Mouse (Mus musculus) lung, adult 18-20 months (tissue): ENCODE measurements around the gene Lrmda.

Experiments used
- DNase-seq, 2 experiments: peaks; one replicate each; pipeline ENCODE4 v3.0.0; 2022; ENCODE audit warnings: mixed read lengths in 2 of 2

Lrmda gene

DNA sequence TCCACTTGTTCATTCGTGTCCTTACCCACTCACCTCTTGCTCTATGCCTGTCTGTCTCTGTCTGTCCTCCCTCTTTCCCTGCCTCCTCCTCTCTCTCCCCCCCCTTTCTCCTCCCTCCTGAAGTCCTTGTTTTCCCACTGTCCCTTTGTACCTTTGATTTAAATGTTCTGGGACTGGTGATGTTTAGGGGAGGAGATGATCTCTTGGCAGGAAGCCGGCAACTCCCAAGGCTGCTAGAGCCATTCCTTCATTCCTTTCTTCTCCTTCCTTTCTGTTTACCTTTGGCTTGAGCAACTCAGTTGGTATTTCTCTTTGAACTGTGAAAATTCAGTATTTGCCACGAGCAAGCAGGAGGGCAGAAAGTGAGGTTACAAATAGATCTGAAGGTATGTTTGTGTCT is 141.9 kb downstream of the Lrmda start:
- DNase-seq = no peak

DNA sequence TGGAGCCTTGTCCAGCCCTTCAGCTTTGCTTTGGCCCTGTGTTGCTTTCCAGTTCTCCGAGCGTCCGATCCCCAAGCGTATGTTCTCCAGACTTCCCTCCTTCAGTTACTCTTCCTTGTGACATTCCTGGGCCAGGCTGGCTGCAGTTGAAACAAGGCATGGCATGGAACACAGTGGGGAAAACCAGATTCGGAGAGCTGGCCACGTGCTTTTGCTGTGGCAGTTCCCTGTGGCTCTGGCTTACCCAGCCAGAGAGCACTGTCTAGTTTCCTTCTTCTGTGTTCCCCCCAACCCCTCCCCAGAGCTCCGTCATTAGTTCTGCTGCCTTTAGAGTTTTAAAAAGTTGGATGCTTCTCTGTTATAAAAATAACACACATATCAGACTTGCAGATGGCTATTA is 147.8 kb downstream of the Lrmda start:
- DNase-seq = no peak

DNA sequence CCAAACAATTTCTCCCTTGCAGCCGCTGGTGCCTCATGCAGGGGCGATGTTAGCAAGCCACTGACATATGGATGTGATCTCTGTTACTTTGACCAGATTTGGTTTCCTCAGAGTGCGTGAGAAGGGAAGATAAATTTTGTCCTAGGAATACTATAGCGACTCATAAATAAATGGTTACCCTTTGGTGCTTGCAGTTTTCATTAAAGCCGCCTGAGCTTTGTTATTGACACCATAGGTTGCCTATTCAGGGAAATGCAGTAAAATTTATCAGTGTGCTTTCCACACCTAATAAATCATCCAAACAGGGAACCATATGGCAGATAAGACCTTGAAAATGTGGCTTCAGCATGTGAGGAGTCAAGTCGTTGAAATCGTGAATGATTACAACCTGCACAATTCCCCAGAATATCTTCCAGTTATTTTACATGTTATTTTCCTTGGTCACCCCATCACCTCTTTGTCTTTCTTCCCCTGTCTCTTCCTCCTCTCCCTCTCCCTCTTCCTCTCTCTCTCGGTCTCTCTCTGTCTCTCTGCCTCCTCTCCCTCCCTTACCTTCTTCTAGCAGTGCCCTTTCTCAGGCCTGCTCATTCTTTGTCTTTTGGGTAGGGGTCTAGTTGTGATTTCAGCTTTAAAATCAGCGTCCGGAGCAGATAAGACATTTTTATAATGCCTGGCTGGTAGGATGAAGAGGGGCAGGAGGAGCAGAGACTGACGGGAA is 148.7 kb downstream of the Lrmda start:
- DNase-seq = no peak

GRCm38 (mm10) chr14:22168795-22169568 is 149.5 kb downstream of the Lrmda start:
- no peak for DNase-seq

DNA sequence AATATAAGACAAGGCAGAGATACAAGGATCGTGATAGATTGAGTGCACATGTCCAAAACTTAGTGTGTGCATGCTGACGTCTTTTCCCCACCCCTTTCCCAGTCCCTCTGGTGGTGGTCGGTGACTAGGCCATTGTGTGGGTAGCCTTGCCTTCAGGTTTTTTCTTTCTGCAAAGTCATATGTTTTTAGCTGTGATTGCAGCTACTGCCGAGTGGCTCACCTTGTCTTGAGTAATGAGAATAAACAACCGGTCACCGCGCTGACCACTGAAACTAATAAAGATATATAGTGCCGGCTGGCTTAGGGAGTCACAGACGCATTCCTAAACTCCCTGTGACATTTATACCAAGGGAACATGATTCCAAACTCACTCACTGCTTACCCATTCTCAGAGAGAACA is 155.2 kb downstream of the Lrmda start:
- DNase-seq = no peak

DNA sequence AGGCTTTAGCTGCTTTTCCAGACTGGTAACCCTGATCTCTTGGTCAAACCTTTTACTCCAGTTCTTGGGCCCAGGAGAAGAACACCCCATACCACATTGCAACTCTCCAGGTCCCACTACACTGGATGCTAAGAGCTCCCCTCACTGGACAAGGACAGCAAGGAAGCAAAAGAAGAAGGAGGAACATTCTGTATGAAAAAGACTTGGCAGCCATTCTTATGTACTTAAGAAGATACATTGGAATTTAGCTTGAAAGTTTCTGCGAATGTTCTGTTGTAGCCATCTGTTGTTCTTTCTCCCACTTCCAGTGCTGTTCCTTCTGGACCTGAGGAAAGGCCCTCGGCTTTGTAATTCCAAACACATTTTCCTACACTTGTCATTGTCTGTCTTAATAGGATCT is 160.2 kb downstream of the Lrmda start:
- no peak for DNase-seq

GRCm38 (mm10) chr14:22181508-22181907 is 162.0 kb downstream of the Lrmda start:
- DNase-seq = no peak

DNA sequence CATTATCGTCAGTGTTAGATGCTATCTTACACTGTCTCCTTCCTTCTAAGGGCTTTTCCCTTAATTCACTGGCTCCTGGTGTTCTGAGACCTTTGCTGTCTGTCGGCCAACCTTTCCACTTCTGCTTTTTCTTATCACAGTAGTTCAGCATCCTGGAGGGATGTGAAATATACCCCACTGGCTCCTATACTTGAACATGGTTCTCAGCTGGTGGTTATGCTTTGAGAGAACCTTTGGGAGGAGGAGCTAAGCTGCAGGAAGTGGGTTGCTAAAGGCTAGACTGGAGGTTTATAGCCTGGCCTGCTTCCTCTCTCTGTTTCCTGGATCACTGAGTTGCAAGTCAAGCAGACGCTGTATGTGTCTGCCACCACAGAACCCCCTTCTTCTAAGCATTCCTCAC is 163.7 kb downstream of the Lrmda start:
- DNase-seq = no peak

DNA sequence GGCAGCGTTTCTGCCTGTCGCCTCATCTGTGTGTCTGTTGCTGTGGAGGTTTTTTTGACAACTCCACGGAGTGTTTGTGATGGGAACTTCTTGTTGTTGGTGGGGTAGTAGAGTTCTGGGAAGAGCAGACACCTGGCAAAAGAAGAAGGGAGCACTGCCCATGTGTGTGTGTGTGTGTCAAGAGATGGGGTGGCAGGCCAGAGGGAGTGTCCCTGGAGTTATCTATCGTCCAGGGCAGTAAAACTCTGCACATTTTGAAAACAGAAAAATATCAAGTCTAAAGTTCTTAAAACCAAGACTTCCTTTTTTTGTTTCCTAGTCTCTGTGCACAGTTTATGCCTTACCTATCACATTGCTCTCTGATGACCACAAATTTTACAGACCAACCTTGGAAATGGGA is 165.9 kb downstream of the Lrmda start:
- no peak for DNase-seq

DNA sequence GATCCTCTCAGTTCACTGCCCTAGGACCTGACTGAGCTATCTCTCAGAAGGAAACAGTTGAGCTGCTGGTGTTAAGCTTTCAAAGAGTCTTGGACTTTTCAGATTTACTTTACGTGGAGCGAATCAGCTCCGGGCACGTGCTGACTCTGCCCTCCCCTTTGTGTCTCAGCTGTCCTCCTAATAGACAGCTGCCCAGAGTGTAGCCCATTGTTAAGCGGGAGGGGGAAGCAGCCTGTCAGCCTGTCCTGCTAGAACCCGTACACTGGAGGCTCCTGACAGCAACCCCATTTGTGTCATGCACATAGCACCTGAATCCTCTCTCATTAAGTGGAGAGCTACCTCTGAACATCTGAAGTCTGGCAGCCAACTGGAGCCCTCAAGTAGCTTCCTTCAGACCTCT is 170.6 kb downstream of the Lrmda start:
- no peak for DNase-seq

GRCm38 (mm10) chr14:22192185-22192584 is 172.7 kb downstream of the Lrmda start:
- DNase-seq = no peak

DNA sequence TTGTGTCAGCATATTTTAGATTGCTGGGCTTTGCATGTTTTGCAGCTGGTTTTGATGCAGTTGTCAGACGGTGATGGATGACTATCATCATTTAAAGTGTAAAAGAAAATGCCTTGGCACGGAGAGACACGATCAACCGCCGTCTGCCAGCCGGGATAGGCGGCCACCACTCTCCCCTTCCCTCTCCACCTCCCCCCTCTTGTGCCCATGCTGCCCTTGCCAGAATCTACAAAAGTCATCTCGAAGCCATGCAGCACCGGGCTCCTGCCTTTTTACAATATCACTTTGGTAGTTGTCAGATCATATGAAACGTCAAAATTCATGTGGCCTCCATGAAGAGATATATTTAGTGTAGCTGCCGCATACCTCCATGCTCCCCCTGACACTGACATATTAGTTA is 178.5 kb downstream of the Lrmda start:
- DNase-seq = no peak

DNA sequence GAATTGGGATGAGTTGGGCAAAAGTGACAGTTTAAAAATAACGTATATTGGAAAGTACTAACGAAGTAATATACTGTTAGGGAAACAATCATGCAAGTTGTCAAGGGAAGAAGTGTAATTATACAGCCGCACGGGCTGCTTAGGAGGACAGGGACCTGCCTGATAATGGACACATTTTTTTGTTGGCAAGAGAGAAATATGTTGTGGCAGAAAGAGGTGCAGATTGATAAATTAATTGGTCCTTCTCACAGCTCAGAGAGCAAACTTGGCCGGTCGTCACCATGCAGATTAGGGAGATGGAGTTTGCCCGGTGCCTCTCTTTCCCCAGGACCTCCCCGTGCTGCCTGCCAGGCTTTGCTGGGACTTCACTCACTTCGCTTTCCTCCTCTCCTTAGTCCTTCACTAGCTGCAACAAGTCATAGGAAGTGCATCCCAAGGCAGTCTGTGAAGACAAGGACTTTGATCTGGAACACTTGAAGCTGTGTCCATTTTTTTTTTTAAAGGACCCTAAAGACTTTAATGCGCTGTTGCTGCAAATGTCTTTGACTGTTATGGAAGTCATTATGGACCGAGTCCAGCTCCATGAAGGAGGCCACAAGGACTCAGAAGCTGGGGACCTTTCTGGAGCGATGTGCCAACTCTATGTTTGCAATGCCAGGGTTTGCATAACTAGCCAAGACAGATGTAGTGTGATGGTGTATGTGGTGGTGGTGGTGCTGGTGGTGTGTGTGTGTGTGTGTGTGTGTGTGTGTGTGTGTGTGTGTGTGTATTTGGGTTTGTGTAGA is 179.3 kb downstream of the Lrmda start:
- DNase-seq = no peak

DNA sequence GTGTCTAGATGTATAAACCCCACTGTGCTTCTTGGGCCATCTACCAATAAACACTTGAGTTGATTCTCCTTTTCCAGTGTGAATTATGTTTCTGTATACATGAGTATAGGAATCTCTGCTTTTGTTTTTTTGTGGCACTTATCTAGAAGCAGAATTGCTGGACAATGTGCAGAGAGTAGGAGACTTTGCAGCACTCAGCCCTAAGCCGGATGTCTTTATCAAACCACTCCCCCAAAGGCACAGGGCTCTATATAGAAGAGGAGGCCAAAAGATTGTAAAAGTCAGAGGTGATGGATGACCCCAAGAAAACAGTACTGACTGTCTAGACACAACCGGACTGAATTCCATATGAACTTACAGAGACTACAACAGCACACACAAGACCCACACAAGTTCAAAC is 182.2 kb downstream of the Lrmda start:
- DNase-seq = no peak

- no peak for DNase-seq
Measured at GRCm38 (mm10) chr14:22210601-22211000, 191.1 kb downstream of the Lrmda start.

DNA sequence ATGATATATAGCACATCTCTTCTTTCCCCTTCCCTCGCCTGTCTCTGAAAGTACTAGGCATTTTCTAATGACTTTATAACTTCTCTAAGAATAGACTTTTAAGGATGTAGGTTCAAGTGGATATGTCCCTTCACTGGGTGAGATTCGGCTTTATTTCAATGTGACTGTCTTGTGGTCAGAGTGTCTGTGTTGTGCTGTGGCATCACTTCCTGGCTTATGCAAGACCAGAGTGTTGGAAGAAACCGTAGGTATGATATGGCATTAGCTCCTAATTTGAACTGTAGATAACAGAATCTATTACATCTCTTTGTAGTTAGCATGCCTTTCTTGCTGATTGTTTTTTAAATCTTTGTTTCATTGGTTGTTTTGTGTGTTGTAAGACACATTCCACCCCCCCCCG is 198.7 kb downstream of the Lrmda start:
- DNase-seq = no peak

DNA sequence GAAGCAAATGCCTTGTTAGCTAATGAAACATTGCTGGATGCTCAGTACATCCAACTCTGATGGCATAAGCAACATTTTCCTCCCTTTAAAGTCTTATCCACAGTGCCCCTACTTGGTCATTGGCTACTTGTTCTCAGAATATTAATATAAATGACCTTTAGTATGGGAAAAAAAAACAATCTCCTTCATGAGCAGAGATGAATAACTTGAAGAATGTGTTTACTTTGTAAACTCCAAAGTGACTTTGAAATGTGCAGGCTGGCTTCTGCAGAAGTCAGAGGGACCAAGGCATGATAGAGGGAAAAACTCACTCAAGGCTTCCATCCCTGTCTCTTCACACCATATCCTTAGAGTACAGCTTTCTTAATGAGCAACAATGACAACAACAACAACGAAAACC is 202.5 kb downstream of the Lrmda start:
- peak in 1 of 2 experiments; percentile 29 for DNase-seq

DNA sequence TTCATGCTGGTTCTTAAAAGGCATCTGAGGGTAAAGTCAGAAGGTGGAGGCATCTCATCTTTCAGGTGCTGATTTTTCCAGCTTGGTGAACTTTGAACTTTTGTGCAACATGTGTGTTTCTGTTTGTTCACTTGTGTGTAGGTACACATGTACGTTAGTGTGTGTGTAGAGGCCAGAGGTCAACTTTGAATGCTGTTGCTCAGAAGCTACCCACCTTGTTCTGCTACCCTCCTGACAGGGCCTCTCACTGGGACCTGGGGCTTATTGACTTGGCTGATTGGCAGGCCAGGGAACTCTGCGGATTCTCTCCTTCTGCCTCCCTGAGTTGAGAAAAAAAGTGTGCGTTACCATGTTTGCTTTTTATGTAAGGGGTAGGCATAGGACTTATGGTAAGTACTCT is 203.1 kb downstream of the Lrmda start:
- no peak for DNase-seq

DNA sequence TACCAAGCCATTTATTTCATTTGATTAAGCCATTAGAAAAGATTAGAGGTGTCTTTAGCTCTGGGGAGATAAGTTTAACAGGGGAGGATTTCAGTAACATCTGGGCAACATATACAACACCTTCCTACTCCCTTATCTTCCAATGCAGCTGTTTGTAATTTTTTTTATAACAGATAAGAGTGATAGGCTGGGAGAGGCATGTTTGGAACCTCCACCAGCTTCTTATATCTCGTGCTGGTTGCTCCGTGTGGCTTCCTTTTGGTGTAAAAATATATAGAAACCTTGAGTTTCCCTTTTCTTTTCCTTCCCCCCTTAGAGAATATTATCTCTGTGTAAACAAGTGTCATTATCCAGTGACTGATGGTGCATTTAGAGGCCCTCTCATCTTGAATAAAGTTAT is 206.7 kb downstream of the Lrmda start:
- no peak for DNase-seq

DNA sequence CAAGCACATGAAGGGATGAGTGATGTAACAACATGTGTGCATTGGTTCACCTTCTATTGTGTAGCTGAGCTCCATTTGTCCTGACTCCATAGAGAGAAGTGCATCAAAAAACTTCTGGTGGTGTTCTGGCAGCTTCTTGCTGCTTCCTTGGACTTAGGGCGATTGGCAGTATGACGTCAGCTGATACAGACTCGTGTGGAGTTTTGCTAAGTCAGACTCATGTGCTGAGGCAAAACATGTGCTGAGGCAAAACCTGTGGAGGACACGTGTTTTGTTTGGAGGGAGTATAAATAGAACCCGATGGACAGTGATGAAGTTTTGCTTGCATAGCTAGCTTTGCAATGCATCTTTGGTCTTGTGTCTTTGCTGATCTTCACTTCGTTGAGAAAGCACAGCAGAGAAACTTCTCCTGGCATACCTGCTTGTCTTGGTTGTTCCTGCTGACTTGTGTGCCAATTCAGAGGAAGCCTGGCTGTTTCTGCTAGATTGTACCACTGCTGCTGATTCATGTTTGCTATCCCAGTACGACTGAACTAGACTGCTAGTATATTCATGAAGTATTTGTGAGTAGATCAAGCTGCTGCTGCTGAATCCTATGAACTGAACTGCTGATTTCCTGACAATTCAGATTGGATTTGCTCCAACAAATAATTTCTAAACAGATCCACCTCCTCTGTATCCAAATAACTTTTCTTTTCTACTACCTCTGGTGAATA is 208.9 kb downstream of the Lrmda start:
- no peak for DNase-seq

GRCm38 (mm10) chr14:22240315-22240714 is 220.8 kb downstream of the Lrmda start:
- no peak for DNase-seq

DNA sequence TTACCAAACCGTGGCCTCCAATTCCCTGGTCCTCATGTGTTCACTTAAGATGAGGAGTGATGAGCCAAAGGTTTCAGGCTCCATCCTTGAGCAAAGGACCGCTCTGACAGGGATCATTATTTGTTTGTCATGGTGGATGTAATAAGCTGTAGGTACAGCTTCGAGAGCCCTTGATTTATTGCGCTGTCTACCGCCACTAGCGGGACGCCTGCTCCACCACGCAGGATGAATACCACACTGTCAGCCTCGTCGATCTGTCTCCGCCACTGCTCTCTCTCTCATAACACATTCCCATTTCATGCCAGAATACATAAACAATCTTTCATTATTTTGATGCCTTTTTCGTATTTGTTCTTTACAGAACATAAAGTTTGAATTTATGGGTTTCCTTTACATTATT is 235.9 kb downstream of the Lrmda start:
- DNase-seq = no peak

DNA sequence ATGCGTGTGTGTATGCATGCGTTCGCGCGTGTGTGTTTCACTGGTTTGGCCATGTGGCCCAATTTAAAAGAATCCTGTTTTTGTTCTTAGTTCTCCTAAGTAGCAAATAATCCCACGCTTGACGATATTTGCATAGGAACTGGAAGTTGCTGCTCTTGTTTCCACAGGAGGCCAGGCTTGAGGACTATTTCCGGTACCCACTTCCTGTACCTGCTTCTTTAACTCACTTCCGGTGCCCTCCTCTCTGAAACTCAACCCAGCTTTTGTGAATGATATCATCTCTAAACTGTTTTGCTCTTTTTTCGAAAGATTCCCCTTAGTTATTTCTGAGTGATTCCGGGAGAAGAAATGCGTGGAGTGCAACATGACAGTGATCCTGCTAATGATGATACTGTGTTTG is 236.8 kb downstream of the Lrmda start:
- DNase-seq = no peak
